Mouse (Mus musculus) heart, embryonic 13.5 days (tissue): Measurements from ENCODE around the gene Cfap70. TPM values are rescaled to one million over a fixed set of nuclear protein-coding genes. Genes with fewer than 3 reads are reported as not detected.

ENCODE experiments used
- ATAC-seq: fragments of 200-750 bp; cut with Nextera tagmentation; 2 replicates; pipeline ENCODE4 v1.8.0; 2017; ENCODE audit warnings: moderate TSS enrichment; ENCODE audit not compliant: insufficient number of reproducible peaks, low FRiP score, low TSS enrichment; ENCODE audit errors: extremely low read depth
- H3K27ac ChIP-seq: fragments of 300-500 bp; sonication (generic); replicated peaks from 2 replicates; pipeline ENCODE4 v1.5.1; 2015; ENCODE audit warnings: moderate library complexity, mild to moderate bottlenecking, inconsistent platforms
- H3K27me3 ChIP-seq: fragments of 300-500 bp; sonication (generic); replicated peaks from 2 replicates; pipeline ENCODE4 v1.6.1; 2015; ENCODE audit warnings: mild to moderate bottlenecking, inconsistent platforms
- H3K36me3 ChIP-seq: fragments of 300-500 bp; sonication (generic); 2 replicates; pipeline ENCODE4 v1.6.1; 2015; ENCODE audit warnings: mild to moderate bottlenecking, inconsistent platforms
- H3K4me1 ChIP-seq: fragments of 300-500 bp; sonication (generic); 2 replicates; pipeline ENCODE4 v1.6.1; 2015; ENCODE audit warnings: inconsistent platforms
- H3K4me2 ChIP-seq: fragments of 300-500 bp; sonication (generic); 2 replicates; pipeline ENCODE4 v1.6.1; 2015; ENCODE audit warnings: inconsistent platforms, mild to moderate bottlenecking, moderate library complexity
- H3K4me3 ChIP-seq: fragments of 300-500 bp; sonication (generic); 2 replicates; pipeline ENCODE4 v1.5.1; 2015; ENCODE audit warnings: moderate library complexity, mild to moderate bottlenecking, inconsistent platforms
- H3K9ac ChIP-seq: fragments of 300-500 bp; sonication (generic); 2 replicates; pipeline ENCODE4 v1.6.1; 2015; ENCODE audit warnings: inconsistent platforms, mild to moderate bottlenecking, moderate library complexity
- H3K9me3 ChIP-seq: fragments of 300-500 bp; sonication (generic); 2 replicates; pipeline ENCODE4 v1.6.1; 2016; ENCODE audit warnings: inconsistent platforms
- WGBS: fragments of 180-500 bp; shearing (Covaris S2); methylation state at CpG from one replicate; pipeline ENCODE4 v1.1.7; 2015; ENCODE audit warnings: mixed read lengths; 5-methylcytosine and 5-hydroxymethylcytosine counted together
- polyA plus RNA-seq: library from polyadenylated mRNA; unstranded; fragments of >200 nt; fragmentation: Nextera tagmentation; extraction: Ambion mirVana; gene quantifications from 2 replicates; pipeline ENCODE4 v1.2.1, GENCODE M21; 2015

Gene Cfap70
- polyA plus RNA-seq, 1 experiment from 2014 or later: 0.09 TPM

- 76% methylated on average over 5 of the region's 5 CpGs for WGBS
- H3K9me3 ChIP-seq: no peaks in the 10 kb centered on the region
- H3K36me3 ChIP-seq: peaks cover 71% of the 10 kb centered on the region
- ATAC-seq: no peak
- peaks cover 23% of the 10 kb centered on the region for H3K4me1 ChIP-seq
- H3K27ac ChIP-seq: no peak overlapping the region
- no peak overlapping the region for H3K9ac ChIP-seq
- no peak overlapping the region for H3K4me3 ChIP-seq
- no peaks in the 10 kb centered on the region for H3K27me3 ChIP-seq
- no peak overlapping the region for H3K4me2 ChIP-seq
These were observed 72.9 kb downstream of the Cfap70 start for GRCm38 (mm10) chr14:20379087-20379640.

GRCm38 (mm10) chr14:20378313-20379061 lies 73.5 kb downstream of the Cfap70 start:
- Histone ChIP-seq H3K4me1 (peaks cover 23% of the 10 kb centered on the region), H3K27ac (0 out of 2 replicates have a peak overlapping the region, but pooled peaks have one; percentile 66), H3K9ac (peak overlapping the region; percentile 50; the same call in 1 of the 2 replicates), H3K9me3 (no peaks in the 10 kb centered on the region), H3K4me2 (peak overlapping the region; percentile 22; the same call in 1 of the 2 replicates), H3K4me3 (no peak overlapping the region), H3K27me3 (no peaks in the 10 kb centered on the region), H3K36me3 (peaks cover 73% of the 10 kb centered on the region)
- WGBS: 30% methylated on average over 13 of the region's 13 CpGs
- no peak for ATAC-seq

- no peak overlapping the region for H3K4me3 ChIP-seq
- H3K4me1 ChIP-seq: peaks cover 23% of the 10 kb centered on the region
- no peak overlapping the region; the same call in 1 of the 2 replicates for H3K9ac ChIP-seq
- peak; percentile 37; the same call in 1 of the 2 replicates for ATAC-seq
- H3K36me3 ChIP-seq: peaks cover 70% of the 10 kb centered on the region
- no peak overlapping the region for H3K4me2 ChIP-seq
- peak overlapping the region; percentile 66 for H3K27ac ChIP-seq
- no peaks in the 10 kb centered on the region for H3K9me3 ChIP-seq
- H3K27me3 ChIP-seq: no peaks in the 10 kb centered on the region
- WGBS: 47% methylated on average over 4 of the region's 4 CpGs
These were observed 74.9 kb downstream of the Cfap70 start for GRCm38 (mm10) chr14:20377112-20377521.

- no peak overlapping the region for H3K9ac ChIP-seq
- no peak overlapping the region for H3K4me2 ChIP-seq
- no peak overlapping the region for H3K4me3 ChIP-seq
- H3K4me1 ChIP-seq: peaks cover 5% of the 10 kb centered on the region
- no peaks in the 10 kb centered on the region for H3K9me3 ChIP-seq
- ATAC-seq: no peak
- H3K27ac ChIP-seq: no peak overlapping the region
- 84% methylated on average over 1 of the region's 1 CpGs for WGBS
- H3K27me3 ChIP-seq: no peaks in the 10 kb centered on the region
- peaks cover 73% of the 10 kb centered on the region for H3K36me3 ChIP-seq
These were observed 80.2 kb downstream of the Cfap70 start for GRCm38 (mm10) chr14:20371854-20372253.

GRCm38 (mm10) chr14:20370798-20371197 lies 81.2 kb downstream of the Cfap70 start:
- Histone ChIP-seq H3K9me3 (no peaks in the 10 kb centered on the region), H3K27me3 (no peaks in the 10 kb centered on the region), H3K4me2 (no peak overlapping the region), H3K4me1 (no peaks in the 10 kb centered on the region), H3K4me3 (no peak overlapping the region), H3K9ac (no peak overlapping the region), H3K36me3 (peaks cover 72% of the 10 kb centered on the region), H3K27ac (no peak overlapping the region)
- no peak for ATAC-seq
- WGBS: 80% methylated on average over 7 of the region's 7 CpGs

GRCm38 (mm10) chr14:20368271-20368670 lies 83.8 kb downstream of the Cfap70 start:
- no peak for ATAC-seq
- no peaks in the 10 kb centered on the region for H3K27me3 ChIP-seq
- no peaks in the 10 kb centered on the region for H3K9me3 ChIP-seq
- H3K9ac ChIP-seq: no peak overlapping the region
- no peak overlapping the region for H3K4me3 ChIP-seq
- no peak overlapping the region for H3K4me2 ChIP-seq
- WGBS: 91% methylated on average over 3 of the region's 3 CpGs
- peaks cover 73% of the 10 kb centered on the region for H3K36me3 ChIP-seq
- no peak overlapping the region for H3K27ac ChIP-seq
- H3K4me1 ChIP-seq: no peaks in the 10 kb centered on the region

- H3K36me3 ChIP-seq: peaks cover 88% of the 10 kb centered on the region
- ATAC-seq: no peak
These were observed 88.8 kb downstream of the Cfap70 start for GRCm38 (mm10) chr14:20363230-20363629.

GRCm38 (mm10) chr14:20347991-20348541 lies 104.0 kb downstream of the Cfap70 start, which contains the start of the genes Ecd and Fam149b:
Gene Ecd, minus strand, starts transcription at chr14:20348121.
Gene Fam149b, plus strand, starts transcription at chr14:20348162.
- Histone ChIP-seq H3K9me3 (no peaks in the 10 kb centered on the region), H3K9ac (peak within 1 kb of the TSS; percentile 91), H3K4me2 (peak within 1 kb of the TSS; percentile 84), H3K27ac (peak within 1 kb of the TSS; percentile 96), H3K36me3 (peaks cover 44% of the 10 kb centered on the region), H3K4me3 (peak within 1 kb of the TSS; percentile 77), H3K4me1 (peaks cover 23% of the 10 kb centered on the region), H3K27me3 (no peaks in the 10 kb centered on the region)
- under 1% methylated on average over 41 of the region's 42 CpGs for WGBS
- peak; percentile 97 for ATAC-seq

More at GRCm38 (mm10) chr14:20363230-20363629, 88.8 kb downstream of the Cfap70 start:
- Histone ChIP-seq H3K9me3 (no peaks in the 10 kb centered on the region), H3K4me2 (no peak overlapping the region), H3K9ac (no peak overlapping the region), H3K4me1 (no peaks in the 10 kb centered on the region), H3K27ac (no peak overlapping the region), H3K27me3 (no peaks in the 10 kb centered on the region), H3K4me3 (no peak overlapping the region)
- WGBS: 83% methylated on average over 4 of the region's 4 CpGs

GRCm38 (mm10) chr14:20347441-20347990 lies 104.5 kb downstream of the Cfap70 start:
- 4% methylated on average over 15 of the region's 15 CpGs for WGBS
- Histone ChIP-seq H3K4me3 (peak overlapping the region; percentile 77), H3K9ac (peak overlapping the region; percentile 91), H3K4me1 (peaks cover 23% of the 10 kb centered on the region), H3K4me2 (peak overlapping the region; percentile 84), H3K9me3 (no peaks in the 10 kb centered on the region), H3K27me3 (no peaks in the 10 kb centered on the region), H3K27ac (peak overlapping the region; percentile 96), H3K36me3 (peaks cover 42% of the 10 kb centered on the region)
- ATAC-seq: peak; percentile 27; the same call in 1 of the 2 replicates

GRCm38 (mm10) chr14:20345885-20346284 lies 106.1 kb downstream of the Cfap70 start:
- H3K4me3 ChIP-seq: no peak overlapping the region
- no peak overlapping the region for H3K27ac ChIP-seq
- H3K36me3 ChIP-seq: peaks cover 43% of the 10 kb centered on the region
- WGBS: 86% methylated on average over 9 of the region's 9 CpGs
- peaks cover 23% of the 10 kb centered on the region for H3K4me1 ChIP-seq
- H3K27me3 ChIP-seq: no peaks in the 10 kb centered on the region
- H3K4me2 ChIP-seq: no peak overlapping the region
- H3K9me3 ChIP-seq: no peaks in the 10 kb centered on the region
- no peak overlapping the region for H3K9ac ChIP-seq
- ATAC-seq: no peak
